In genomic region chr14:120478641-120479341, GRCm38 (mm10) we compare ENCODE assay signal across 8 mouse cellular contexts. TPM values are rescaled to one million over a fixed set of nuclear protein-coding genes. Genes with fewer than 3 reads are reported as not detected.
DNase-seq lines count a peak whose midpoint lies in the region; ATAC-seq and TF ChIP-seq lines count a peak whose summit lies in the region.

No protein-coding gene starts in this region.

- under 1% methylated on average over 62 of the region's 62 CpGs for WGBS in embryonic facial prominence, embryonic 11.5 days
- WGBS in hindbrain, embryonic 11.5 days, result under 1% methylated on average over 59 of the region's 62 CpGs
- under 1% methylated on average over 56 of the region's 62 CpGs for WGBS in neural tube, embryonic 14.5 days

- no peaks in the 10 kb centered on the region; a peak in 1 of 4 replicates for H3K36me3 ChIP-seq in MEL (ENCODE audit: control insufficient read depth in 1 of 2, insufficient read depth in 2 of 2, low read length in 2 of 2)
- no peaks in the 10 kb centered on the region for H3K36me3 ChIP-seq in embryonic facial prominence, embryonic 11.5 days (replicated peaks; ENCODE audit: control insufficient read depth, insufficient read depth, low read depth, low read length)
- H3K36me3 ChIP-seq in hindbrain, embryonic 11.5 days (ENCODE audit: control insufficient read depth, insufficient read depth, low read length), result no peaks in the 10 kb centered on the region
- H3K36me3 ChIP-seq in neural tube, embryonic 14.5 days (ENCODE audit: control insufficient read depth, insufficient read depth, low read length), result no peaks in the 10 kb centered on the region

- TF ChIP-seq EP300 in MEL (IDR thresholded peaks at IDR 0.05; ENCODE audit: low read depth in 1 of 2, low read length in 2 of 2), result no peak

- peak overlapping the region; percentile 88 to 98 for H3K4me3 ChIP-seq in MEL (ENCODE audit: control insufficient read depth in 1 of 2, insufficient read depth in 1 of 2, low read depth in 2 of 2, low read length in 2 of 2)
- H3K4me3 ChIP-seq in embryonic facial prominence, embryonic 11.5 days (ENCODE audit: low read depth, low read length), result peak overlapping the region; percentile 78
- peak overlapping the region; percentile 79 for H3K4me3 ChIP-seq in hindbrain, embryonic 11.5 days (ENCODE audit: low read depth, low read length)
- peak overlapping the region; percentile 78 for H3K4me3 ChIP-seq in neural tube, embryonic 14.5 days (ENCODE audit: low read depth, low read length)

- ATAC-seq in embryonic facial prominence, embryonic 11.5 days (replicated peaks; ENCODE audit: insufficient number of reproducible peaks, low FRiP score, low TSS enrichment, low read depth), result peak; percentile 4; the same call in 1 of the 2 replicates
- no peak; the same call in 1 of the 2 replicates for ATAC-seq in hindbrain, embryonic 11.5 days (ENCODE audit: low FRiP score)
- no peak; the same call in 1 of the 2 replicates for ATAC-seq in neural tube, embryonic 14.5 days (ENCODE audit: low read depth)

- TF ChIP-seq POLR2A in MEL (IDR thresholded peaks at IDR 0.05; ENCODE audit: control insufficient read depth in 1 of 2, insufficient read depth in 1 of 2, low read depth in 1 of 2, low read length in 2 of 2, poor library complexity in 1 of 2), result peak in 1 of 2 experiments; percentile 41; a peak in 1 of 4 replicates

- no peak for TF ChIP-seq CTCF in MEL (IDR thresholded peaks at IDR 0.05 in 2 of 3, conservative IDR thresholded peaks at IDR 0.05 in 1 of 3; ENCODE audit: control insufficient read depth in 1 of 3, insufficient read depth in 1 of 3, low read depth in 2 of 3, low read length in 3 of 3, poor library complexity in 1 of 3, severe bottlenecking in 1 of 3)

- peak overlapping the region; percentile 83 for H3K9ac ChIP-seq in MEL (ENCODE audit: control insufficient read depth, low read depth, low read length, poor library complexity, severe bottlenecking)
- peak overlapping the region; percentile 85 for H3K9ac ChIP-seq in embryonic facial prominence, embryonic 11.5 days (replicated peaks; ENCODE audit: low read length)
- H3K9ac ChIP-seq in hindbrain, embryonic 11.5 days (ENCODE audit: low read depth, low read length), result peak overlapping the region; percentile 85
- H3K9ac ChIP-seq in neural tube, embryonic 14.5 days (replicated peaks; ENCODE audit: low read depth, low read length), result peak overlapping the region; percentile 90

- H3K9me3 ChIP-seq in MEL (replicated peaks; ENCODE audit: insufficient read depth, low read length), result no peaks in the 10 kb centered on the region
- H3K9me3 ChIP-seq in embryonic facial prominence, embryonic 11.5 days (replicated peaks; ENCODE audit: control insufficient read depth, low read length), result no peaks in the 10 kb centered on the region
- H3K9me3 ChIP-seq in hindbrain, embryonic 11.5 days (ENCODE audit: control insufficient read depth, low read length), result no peaks in the 10 kb centered on the region
- H3K9me3 ChIP-seq in neural tube, embryonic 14.5 days (ENCODE audit: control insufficient read depth, low read length), result no peaks in the 10 kb centered on the region

- TF ChIP-seq RAD21 in MEL (IDR thresholded peaks at IDR 0.05; ENCODE audit: low read depth, low read length), result no peak

- peak; percentile 43 for DNase-seq in left cerebral cortex, adult 11 months (ENCODE audit: low spot score)
- DNase-seq in left cerebral cortex, adult 18-20 months (ENCODE audit: low spot score in 2 of 2), result no peak
- DNase-seq in MEL (ENCODE audit: low read depth, low spot score) (peak; percentile 65), liver (peak; percentile 19)
- DNase-seq in embryonic facial prominence, embryonic 11.5 days (ENCODE audit: low spot score), result peak; percentile 63
- no peak for DNase-seq in hindbrain, embryonic 11.5 days (ENCODE audit: low spot score)
- no peak for DNase-seq in T-cell, adult 2 months (ENCODE audit: low spot score)

- peaks cover 3% of the 10 kb centered on the region for H3K79me2 ChIP-seq in MEL (ENCODE audit: control insufficient read depth, insufficient read depth, low read length, poor library complexity)

- peak overlapping the region; percentile 51 for H3K27ac ChIP-seq in MEL (ENCODE audit: control insufficient read depth, low read depth, low read length)
- H3K27ac ChIP-seq in embryonic facial prominence, embryonic 11.5 days (replicated peaks; ENCODE audit: low read depth, low read length), result peak overlapping the region; percentile 81
- H3K27ac ChIP-seq in hindbrain, embryonic 11.5 days (ENCODE audit: low read depth, low read length), result peak overlapping the region; percentile 93
- peak overlapping the region; percentile 99 for H3K27ac ChIP-seq in neural tube, embryonic 14.5 days (ENCODE audit: low read depth, low read length)

- no peaks in the 10 kb centered on the region; a peak in 1 of 4 replicates for H3K4me1 ChIP-seq in MEL (ENCODE audit: control insufficient read depth in 1 of 2, insufficient read depth in 2 of 2, low read length in 2 of 2)
- H3K4me1 ChIP-seq in embryonic facial prominence, embryonic 11.5 days (ENCODE audit: control insufficient read depth, insufficient read depth, low read length), result no peaks in the 10 kb centered on the region
- no peaks in the 10 kb centered on the region for H3K4me1 ChIP-seq in hindbrain, embryonic 11.5 days (replicated peaks; ENCODE audit: control insufficient read depth, insufficient read depth, low read length)
- peaks cover 20% of the 10 kb centered on the region; the same call in 1 of the 2 replicates for H3K4me1 ChIP-seq in neural tube, embryonic 14.5 days (ENCODE audit: control insufficient read depth, insufficient read depth, low read length)

- peak overlapping the region; percentile 78 for H3K4me2 ChIP-seq in embryonic facial prominence, embryonic 11.5 days (ENCODE audit: low read depth, low read length)
- H3K4me2 ChIP-seq in hindbrain, embryonic 11.5 days (replicated peaks; ENCODE audit: low read depth, low read length), result peak overlapping the region; percentile 79
- H3K4me2 ChIP-seq in neural tube, embryonic 14.5 days (ENCODE audit: low read depth, low read length), result peak overlapping the region; percentile 63

- no peaks in the 10 kb centered on the region for H3K27me3 ChIP-seq in MEL (ENCODE audit: control insufficient read depth in 1 of 2, insufficient read depth in 2 of 2, low read length in 2 of 2)
- no peaks in the 10 kb centered on the region for H3K27me3 ChIP-seq in embryonic facial prominence, embryonic 11.5 days (ENCODE audit: control insufficient read depth, insufficient read depth, low read length)
- no peaks in the 10 kb centered on the region for H3K27me3 ChIP-seq in hindbrain, embryonic 11.5 days (ENCODE audit: control insufficient read depth, insufficient read depth, low read length)
- H3K27me3 ChIP-seq in neural tube, embryonic 14.5 days (ENCODE audit: control insufficient read depth, insufficient read depth, low read length), result no peaks in the 10 kb centered on the region

TF ChIP-seq in MEL, 35 proteins besides CTCF, POLR2A, EP300 and RAD21:
- TF ChIP-seq MYC (IDR thresholded peaks at IDR 0.05; ENCODE audit: low read depth, low read length), result no peak
- no peak for TF ChIP-seq ETS1 (IDR thresholded peaks at IDR 0.05; ENCODE audit: low read depth, low read length)
- TF ChIP-seq USF1 (IDR thresholded peaks at IDR 0.05; ENCODE audit: low read depth, low read length), result no peak
- TF ChIP-seq TAL1 (IDR thresholded peaks at IDR 0.05; ENCODE audit: low read length), result no peak
- TF ChIP-seq UBTF (IDR thresholded peaks at IDR 0.05; ENCODE audit: borderline replicate concordance, insufficient read depth, low read depth, low read length), result no peak
- 0 out of 2 replicates have a peak, but pooled peaks have one; percentile 16 for TF ChIP-seq SIN3A (IDR thresholded peaks at IDR 0.05; ENCODE audit: low read length)
- TF ChIP-seq MAX (IDR thresholded peaks at IDR 0.05; ENCODE audit: low read length), result peak; percentile 33; the same call in 1 of the 2 replicates
- no peak for TF ChIP-seq CHD1 (IDR thresholded peaks at IDR 0.05; ENCODE audit: low read depth, low read length)
- TF ChIP-seq USF2 (IDR thresholded peaks at IDR 0.05; ENCODE audit: borderline replicate concordance in 1 of 2, insufficient read depth in 1 of 2, low read depth in 1 of 2, low read length in 2 of 2), result no peak
- no peak for TF ChIP-seq CHD2 (IDR thresholded peaks at IDR 0.05; ENCODE audit: low read length)
- peak; percentile 36; the same call in 1 of the 2 replicates for TF ChIP-seq NRF1 (IDR thresholded peaks at IDR 0.05; ENCODE audit: insufficient read depth, low read depth, low read length, poor library complexity, severe bottlenecking)
- no peak for TF ChIP-seq JUND (IDR thresholded peaks at IDR 0.05; ENCODE audit: low read depth, low read length)
- no peak for TF ChIP-seq ZC3H11A (IDR thresholded peaks at IDR 0.05; ENCODE audit: low read depth, low read length)
- peak; percentile 10; the same call in 1 of the 2 replicates for TF ChIP-seq MXI1 (IDR thresholded peaks at IDR 0.05; ENCODE audit: low read depth, low read length)
- no peak for TF ChIP-seq KAT2A (conservative IDR thresholded peaks at IDR 0.05; ENCODE audit: low read depth, low read length)
- TF ChIP-seq ELF1 (IDR thresholded peaks at IDR 0.05; ENCODE audit: low read depth, low read length), result no peak

RNA-seq across cellular contexts. Expression of gene Rap2a, which starts 0.5 kb away (rescaled TPM):
- 10 to 100 TPM; 77.4 to 92.7 TPM for total RNA-seq in left cerebral cortex, adult 18-20 months (2021)
- 4.7 and 5.1 TPM in 2 replicates for total RNA-seq in MEL (2012; rRNA removed)
- 1 to 10 TPM in 1 of 2 experiments, not detected in 1; 8.6 TPM for polyA plus RNA-seq in MEL (2012; ENCODE audit: insufficient read depth in 1 of 2, insufficient read length in 2 of 2, low read depth in 1 of 2, low replicate concordance in 2 of 2, missing spikeins in 1 of 2)
- polyA plus RNA-seq in embryonic facial prominence, embryonic 11.5 days (2014; fragmentation: Nextera tagmentation; extraction: Ambion mirVana), result 13.7 and 15.4 TPM in 2 replicates
- polyA plus RNA-seq in hindbrain, embryonic 11.5 days (2014; fragmentation: Nextera tagmentation; extraction: Ambion mirVana), result 19.2 and 20.1 TPM in 2 replicates
- polyA plus RNA-seq in neural tube, embryonic 14.5 days (2014; fragmentation: Nextera tagmentation; extraction: Ambion mirVana), result 20.3 and 26.4 TPM in 2 replicates

Comparison
In these comparisons a context has a peak if more than half of its experiments do, and no peak if none do; other contexts are left out.
1. DNase-seq: peak in left cerebral cortex, adult 11 months (single experiment), MEL (single experiment), embryonic facial prominence, embryonic 11.5 days (single experiment) and liver (single experiment); none in left cerebral cortex, adult 18-20 months (0 of 2), hindbrain, embryonic 11.5 days (single experiment) and T-cell, adult 2 months (single experiment).
2. Peak in every context shown above with its lines, with median percentiles within 50 percentile points of each other: H3K27ac ChIP-seq, H3K4me3 ChIP-seq, H3K9ac ChIP-seq and H3K4me2 ChIP-seq.